Mouse (Mus musculus): ENCODE results near the gene Gm20736.
"Not testable (repeated sequence)": the region's sequence is repeated elsewhere in the genome, so short reads cannot be mapped to it uniquely, and the experiment has no call there.

Gene Gm20736

DNA sequence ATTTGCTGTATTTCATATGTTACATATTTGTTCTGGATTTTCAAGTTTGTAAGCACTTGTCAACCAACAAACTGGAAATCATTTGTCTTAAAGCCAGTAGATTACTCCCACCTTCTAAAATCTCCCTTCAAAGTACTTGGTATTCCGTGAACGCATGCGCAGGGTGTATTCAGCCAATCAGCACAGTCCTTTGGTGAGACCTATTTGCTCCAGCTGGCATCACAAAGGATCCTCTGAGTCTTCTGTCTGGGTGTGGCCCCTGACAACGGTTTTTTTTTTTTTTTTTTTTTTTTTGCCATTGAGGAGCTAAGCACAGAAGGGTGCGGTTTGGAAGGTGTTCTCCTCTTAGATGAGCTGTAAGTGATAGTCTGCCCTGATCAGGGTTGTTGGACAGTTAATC, at the start of gene Gm20736:
Gm20736 (plus strand) TSS at position 301 of the 400 bp plus-strand sequence.
- DNase-seq, result not testable (repeated sequence)
